Mouse (Mus musculus): ENCODE measurements around the gene Mapt. TPM values are rescaled to one million over a fixed set of nuclear protein-coding genes. Genes with fewer than 3 reads are reported as not detected.

The Mapt gene
- total and polyA plus RNA-seq, 3 experiments = 30.1 to 91.6 (median 77.9) TPM

DNA sequence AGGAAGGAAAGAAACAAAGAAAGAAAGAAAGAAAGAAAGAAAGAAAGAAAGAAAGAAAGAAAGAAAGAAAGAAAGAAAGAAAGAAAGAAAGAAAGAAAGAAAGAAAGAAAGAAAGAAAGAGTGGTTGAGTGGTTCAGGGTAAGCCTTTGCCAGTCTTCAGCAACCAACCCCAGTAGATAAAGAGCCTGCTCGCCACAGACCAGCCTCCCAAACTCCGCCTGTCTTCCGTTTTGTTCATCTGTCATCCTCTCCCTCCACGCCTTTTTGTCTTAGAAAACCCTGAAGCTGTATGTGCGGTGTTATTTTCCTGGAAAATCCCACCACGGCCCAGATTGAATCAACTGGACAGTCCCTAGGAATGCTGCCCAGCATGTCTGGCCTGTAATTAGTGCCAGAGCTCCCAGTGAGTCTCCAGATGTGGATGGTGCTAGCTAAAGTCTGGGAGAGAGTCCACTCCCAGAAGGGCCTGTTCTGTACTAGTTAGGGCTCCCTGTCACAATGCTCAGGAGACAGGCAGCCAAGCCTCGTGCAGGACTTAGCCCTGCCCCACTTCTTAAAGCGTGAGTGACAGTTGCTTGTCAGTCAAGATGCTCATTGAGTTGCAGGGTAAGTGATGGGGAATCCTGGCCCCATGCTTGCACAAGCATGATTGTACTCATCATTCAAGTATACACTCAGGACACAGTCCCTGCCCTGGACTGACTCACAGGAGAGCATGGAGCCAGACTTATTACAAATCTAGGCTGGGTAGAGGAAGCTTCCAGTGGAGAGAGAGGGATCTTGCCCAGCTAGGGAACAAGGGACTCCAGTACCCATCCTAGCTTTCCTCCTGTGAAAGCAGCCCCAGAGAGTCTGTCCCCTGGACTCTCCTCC lies 72.1 kb downstream of the Mapt start:
- 68% methylated on average over 8 of the region's 8 CpGs for WGBS
- H3K9ac ChIP-seq (ENCODE audit: low read depth, low read length) = no peak overlapping the region
- H3K4me3 ChIP-seq = no peak overlapping the region
- TF ChIP-seq EP300 (IDR thresholded peaks at IDR 0.05; ENCODE audit: insufficient read depth, low read depth, low read length) (no peak), CTCF (IDR thresholded peaks at IDR 0.05) (no peak), POLR2A (IDR thresholded peaks at IDR 0.05; ENCODE audit: insufficient read depth, low read depth, low read length) (no peak)
- H3K79me2 ChIP-seq (replicated peaks; ENCODE audit: control insufficient read depth, insufficient read depth, low read length) = no peaks in the 10 kb centered on the region
- no peak overlapping the region for H3K27ac ChIP-seq
- no peaks in the 10 kb centered on the region for H3K36me3 ChIP-seq (ENCODE audit: control insufficient read depth, insufficient read depth, low read length)
- H3K4me1 ChIP-seq (ENCODE audit: control insufficient read depth, insufficient read depth, low read length) = no peaks in the 10 kb centered on the region; the same call in 1 of the 2 replicates
- DNase-seq = no peak
- intact Hi-C loops (cut with DNase I) = no loop called here
- no peaks in the 10 kb centered on the region for H3K27me3 ChIP-seq (ENCODE audit: control insufficient read depth, insufficient read depth, low read length)

DNA sequence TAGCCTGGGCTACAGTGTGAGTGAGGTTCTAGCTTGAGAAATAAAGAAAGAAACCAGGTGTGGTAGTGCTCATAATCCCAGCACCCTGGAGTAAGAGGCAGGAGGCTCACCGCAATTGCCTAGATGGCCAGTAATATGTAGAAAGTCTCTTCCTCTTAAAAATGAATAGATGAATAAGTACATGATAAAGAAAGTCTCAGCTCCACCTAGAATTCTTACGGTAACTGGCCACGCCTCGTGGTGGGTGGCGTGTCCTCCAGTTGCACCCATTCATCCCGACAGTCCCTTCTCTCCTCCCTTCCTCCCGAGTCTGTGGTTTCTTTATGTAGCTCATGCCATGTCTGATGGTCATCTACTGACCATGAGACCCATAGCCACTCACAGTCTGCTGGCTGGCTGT lies 74.5 kb downstream of the Mapt start:
- no peak for TF ChIP-seq POLR2A (IDR thresholded peaks at IDR 0.05; ENCODE audit: insufficient read depth, low read depth, low read length)
- no peak for TF ChIP-seq EP300 (IDR thresholded peaks at IDR 0.05; ENCODE audit: insufficient read depth, low read depth, low read length)
- TF ChIP-seq CTCF (IDR thresholded peaks at IDR 0.05) = no peak
- H3K27me3 ChIP-seq (ENCODE audit: control insufficient read depth, insufficient read depth, low read length) = no peaks in the 10 kb centered on the region
- H3K79me2 ChIP-seq (replicated peaks; ENCODE audit: control insufficient read depth, insufficient read depth, low read length) = no peaks in the 10 kb centered on the region
- no peak overlapping the region for H3K27ac ChIP-seq
- no peak overlapping the region for H3K9ac ChIP-seq (ENCODE audit: low read depth, low read length)
- H3K36me3 ChIP-seq (ENCODE audit: control insufficient read depth, insufficient read depth, low read length) = no peaks in the 10 kb centered on the region
- intact Hi-C loops (cut with DNase I) = no loop called here
- 89% methylated on average over 7 of the region's 7 CpGs for WGBS
- no peak overlapping the region for H3K4me3 ChIP-seq
- no peak for DNase-seq
- no peaks in the 10 kb centered on the region; the same call in 1 of the 2 replicates for H3K4me1 ChIP-seq (ENCODE audit: control insufficient read depth, insufficient read depth, low read length)

DNA sequence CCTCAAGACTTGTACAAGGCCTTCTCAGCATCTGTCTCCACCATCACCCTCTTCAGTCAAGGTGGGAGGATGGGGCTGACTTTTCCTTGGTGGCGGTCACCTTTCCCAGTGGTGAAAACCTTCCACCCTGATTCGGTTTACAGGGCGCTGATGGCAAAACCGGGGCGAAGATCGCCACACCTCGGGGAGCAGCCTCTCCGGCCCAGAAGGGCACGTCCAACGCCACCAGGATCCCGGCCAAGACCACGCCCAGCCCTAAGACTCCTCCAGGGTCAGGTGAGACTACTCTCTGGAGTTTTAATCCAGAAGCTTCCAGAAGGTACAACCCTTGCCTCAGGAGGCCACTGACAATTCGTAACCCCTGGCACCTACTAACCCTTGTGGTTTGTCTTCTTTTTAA lies 75.3 kb downstream of the Mapt start:
- TF ChIP-seq POLR2A (IDR thresholded peaks at IDR 0.05; ENCODE audit: insufficient read depth, low read depth, low read length) (no peak), CTCF (IDR thresholded peaks at IDR 0.05) (no peak), EP300 (IDR thresholded peaks at IDR 0.05; ENCODE audit: insufficient read depth, low read depth, low read length) (no peak)
- no peak overlapping the region for H3K9ac ChIP-seq (ENCODE audit: low read depth, low read length)
- WGBS = 92% methylated on average over 13 of the region's 13 CpGs
- intact Hi-C loops (cut with DNase I) = no loop called here
- DNase-seq = no peak
- H3K27ac ChIP-seq = no peak overlapping the region; the same call in none of the 2 replicates
- no peak overlapping the region for H3K4me3 ChIP-seq
- H3K79me2 ChIP-seq (replicated peaks; ENCODE audit: control insufficient read depth, insufficient read depth, low read length) = no peaks in the 10 kb centered on the region
- no peaks in the 10 kb centered on the region; the same call in 1 of the 2 replicates for H3K4me1 ChIP-seq (ENCODE audit: control insufficient read depth, insufficient read depth, low read length)
- H3K27me3 ChIP-seq (ENCODE audit: control insufficient read depth, insufficient read depth, low read length) = no peaks in the 10 kb centered on the region
- no peaks in the 10 kb centered on the region for H3K36me3 ChIP-seq (ENCODE audit: control insufficient read depth, insufficient read depth, low read length)

DNA sequence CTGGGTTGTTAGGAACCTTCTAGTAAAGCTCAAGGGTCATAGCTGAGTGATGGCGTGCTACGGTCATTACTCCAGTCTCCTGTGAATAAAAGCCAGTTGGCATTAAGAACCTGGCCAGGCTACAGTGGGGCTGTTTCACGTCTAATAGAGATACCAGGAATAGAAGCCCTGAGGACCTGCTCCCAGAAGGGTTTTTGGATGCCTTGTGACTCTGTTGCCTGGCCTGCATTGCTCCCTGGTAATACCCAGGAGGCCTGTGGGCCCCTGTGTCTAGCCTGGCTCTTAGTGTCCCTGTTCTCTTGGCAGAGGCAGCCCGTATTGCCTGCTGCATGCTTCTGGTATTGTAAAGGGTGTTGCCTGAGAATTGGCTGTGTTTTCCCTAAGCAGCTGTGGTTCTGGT lies 75.9 kb downstream of the Mapt start:
- WGBS = 37% methylated on average over 4 of the region's 4 CpGs
- no peaks in the 10 kb centered on the region; the same call in 1 of the 2 replicates for H3K4me1 ChIP-seq (ENCODE audit: control insufficient read depth, insufficient read depth, low read length)
- TF ChIP-seq EP300 (IDR thresholded peaks at IDR 0.05; ENCODE audit: insufficient read depth, low read depth, low read length) (no peak), CTCF (IDR thresholded peaks at IDR 0.05) (no peak), POLR2A (IDR thresholded peaks at IDR 0.05; ENCODE audit: insufficient read depth, low read depth, low read length) (no peak)
- no peaks in the 10 kb centered on the region for H3K79me2 ChIP-seq (replicated peaks; ENCODE audit: control insufficient read depth, insufficient read depth, low read length)
- H3K27ac ChIP-seq = peak overlapping the region; percentile 51; the same call in 1 of the 2 replicates
- H3K27me3 ChIP-seq (ENCODE audit: control insufficient read depth, insufficient read depth, low read length) = no peaks in the 10 kb centered on the region
- H3K36me3 ChIP-seq (ENCODE audit: control insufficient read depth, insufficient read depth, low read length) = no peaks in the 10 kb centered on the region
- H3K9ac ChIP-seq (ENCODE audit: low read depth, low read length) = no peak overlapping the region
- H3K4me3 ChIP-seq = no peak overlapping the region
- DNase-seq = peak in 1 of 2 experiments; percentile 73
- intact Hi-C loops (cut with DNase I) = no loop called here

DNA sequence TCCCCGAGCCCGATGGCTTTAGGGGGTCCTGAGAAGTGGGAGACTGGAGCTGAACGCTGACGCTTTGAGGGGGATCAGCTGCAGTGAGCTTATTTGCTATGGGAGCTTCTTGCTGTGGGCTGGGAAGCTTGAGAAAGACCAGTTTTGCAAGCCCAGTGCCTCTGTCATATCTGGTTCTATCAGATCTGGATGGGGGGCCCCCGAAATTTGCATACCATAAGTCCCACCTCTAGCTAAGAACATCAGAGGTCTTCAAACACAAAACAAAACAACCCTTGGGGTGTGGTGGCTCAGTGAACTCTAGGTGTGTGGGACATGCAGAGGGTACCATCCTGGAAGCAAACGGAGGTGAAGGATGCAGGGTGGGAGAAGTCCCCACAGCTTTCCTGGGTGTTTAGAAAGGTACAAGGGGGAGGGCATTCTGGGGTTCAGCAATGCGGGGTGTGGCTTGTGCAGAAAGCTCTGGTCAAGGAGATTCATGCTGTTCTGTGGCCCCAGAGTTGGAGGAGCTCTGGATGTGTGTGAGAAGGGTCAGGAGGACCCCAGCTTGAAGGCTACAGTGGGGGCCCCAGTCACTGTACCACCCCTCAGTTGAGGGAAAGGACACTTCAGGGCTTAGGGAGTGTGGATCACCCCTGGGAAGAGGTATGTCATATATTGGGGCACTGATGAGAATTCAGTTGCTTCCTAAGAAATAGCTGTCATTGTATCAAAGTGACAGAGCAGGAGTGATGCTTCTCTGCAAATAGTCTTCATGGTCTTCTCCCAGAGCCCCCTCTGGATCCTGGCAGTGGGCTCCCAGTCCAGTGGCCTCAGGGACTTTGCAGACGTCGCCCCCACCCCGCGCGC lies 78.4 kb downstream of the Mapt start:
- Histone ChIP-seq H3K4me1 (ENCODE audit: control insufficient read depth, insufficient read depth, low read length) (no peaks in the 10 kb centered on the region), H3K36me3 (ENCODE audit: control insufficient read depth, insufficient read depth, low read length) (no peaks in the 10 kb centered on the region), H3K4me3 (no peak overlapping the region), H3K79me2 (replicated peaks; ENCODE audit: control insufficient read depth, insufficient read depth, low read length) (no peaks in the 10 kb centered on the region), H3K9ac (ENCODE audit: low read depth, low read length) (no peak overlapping the region), H3K27me3 (ENCODE audit: control insufficient read depth, insufficient read depth, low read length) (no peaks in the 10 kb centered on the region), H3K27ac (no peak overlapping the region)
- 34% methylated on average over 12 of the region's 12 CpGs for WGBS
- intact Hi-C loops (cut with DNase I) = no loop called here
- no peak for DNase-seq
- TF ChIP-seq EP300 (IDR thresholded peaks at IDR 0.05; ENCODE audit: insufficient read depth, low read depth, low read length) = no peak
- no peak for TF ChIP-seq CTCF (IDR thresholded peaks at IDR 0.05)
- TF ChIP-seq POLR2A (IDR thresholded peaks at IDR 0.05; ENCODE audit: insufficient read depth, low read depth, low read length) = no peak
